Mouse (Mus musculus) CH12.LX (cell line): ENCODE measurements around the gene Zhx3. TPM values are rescaled to one million over a fixed set of nuclear protein-coding genes. Genes with fewer than 3 reads are reported as not detected.

Experiments
- DNase-seq: peaks from one replicate; pipeline ENCODE4 v3.0.0-alpha.2; 2013; ENCODE audit errors: extremely low read depth
- H3K27ac ChIP-seq: 2 replicates; pipeline ENCODE4 v1.5.1; 2012; ENCODE audit warnings: low read depth, mild to moderate bottlenecking, control low read depth, moderate library complexity; ENCODE audit not compliant: insufficient read depth
- H3K27me3 ChIP-seq: replicated peaks from 2 replicates; pipeline ENCODE3; 2012; ENCODE audit warnings: inconsistent platforms
- H3K36me3 ChIP-seq, 2 experiments: replicated peaks in 1 of 2; 2 replicates each; pipeline versions ENCODE3 to v1.6.1; 2012; ENCODE audit warnings: inconsistent platforms in 1 of 2, low read length in 1 of 2, mild to moderate bottlenecking in 1 of 2, mixed read lengths in 1 of 2, moderate library complexity in 1 of 2; ENCODE audit not compliant: control insufficient read depth in 1 of 2, insufficient read depth in 1 of 2
- H3K4me1 ChIP-seq, 2 experiments: 2 replicates each; pipeline ENCODE4 v1.6.1; 2012; ENCODE audit warnings: inconsistent platforms in 1 of 2, moderate library complexity in 1 of 2; ENCODE audit not compliant: insufficient read depth in 2 of 2, control insufficient read depth in 1 of 2
- H3K4me2 ChIP-seq: 2 replicates; pipeline ENCODE4 v1.6.1; 2012; ENCODE audit warnings: low read depth, mild to moderate bottlenecking, control low read depth; ENCODE audit not compliant: poor library complexity, insufficient read depth, severe bottlenecking
- H3K4me3 ChIP-seq, 3 experiments: fragments of 150-350 bp in 1 of 3; sonication (generic) in 1 of 3; replicated peaks in 1 of 3; 2 replicates each; pipeline versions ENCODE3 to v1.5.1; 2011 to 2012; ENCODE audit warnings: low read depth in 2 of 3, low read length in 2 of 3, mild to moderate bottlenecking in 2 of 3, moderate library complexity in 2 of 3, control low read depth in 1 of 3, improper control_type of control experiment in 1 of 3, inconsistent platforms in 1 of 3, mixed read lengths in 1 of 3; ENCODE audit not compliant: poor library complexity in 1 of 3
- H3K79me2 ChIP-seq: replicated peaks from 2 replicates; pipeline ENCODE4 v1.6.1; 2012; ENCODE audit warnings: mild to moderate bottlenecking, moderate library complexity; ENCODE audit not compliant: control insufficient read depth, poor library complexity, insufficient read depth, severe bottlenecking; ENCODE audit errors: extremely low read depth
- H3K9ac ChIP-seq: 2 replicates; pipeline ENCODE4 v1.6.1; 2012; ENCODE audit warnings: low read depth, mild to moderate bottlenecking, control low read depth, moderate library complexity; ENCODE audit not compliant: insufficient read depth
- H3K9me3 ChIP-seq: replicated peaks from 2 replicates; pipeline ENCODE3; 2012; ENCODE audit warnings: low read length, inconsistent platforms, mixed read lengths
- BHLHE40 ChIP-seq: IDR thresholded peaks from 2 replicates; pipeline ENCODE4 v1.6.1; 2011; ENCODE audit warnings: mild to moderate bottlenecking, low read depth, low read length, improper control_type of control experiment
- CTCF ChIP-seq, 2 experiments: IDR thresholded peaks in 1 of 2; conservative IDR thresholded peaks in 1 of 2; 2 replicates each; pipeline ENCODE4 v1.5.1; 2011 to 2012; ENCODE audit warnings: low read depth in 2 of 2, low read length in 2 of 2, improper control_type of control experiment in 1 of 2, inconsistent platforms in 1 of 2, mild to moderate bottlenecking in 1 of 2, moderate library complexity in 1 of 2
- E2F4 ChIP-seq: IDR thresholded peaks from 2 replicates; pipeline ENCODE4 v1.6.1; 2011; ENCODE audit warnings: low read depth, low read length, improper control_type of control experiment; ENCODE audit not compliant: insufficient replicate concordance
- HCFC1 ChIP-seq: IDR thresholded peaks from 2 replicates; pipeline ENCODE4 v1.6.1; 2012; ENCODE audit warnings: low read depth, mild to moderate bottlenecking, inconsistent platforms, low read length, improper control_type of control experiment
- JUN ChIP-seq: IDR thresholded peaks from 2 replicates; pipeline ENCODE4 v1.6.1; 2011; ENCODE audit warnings: low read depth, mild to moderate bottlenecking, low read length, improper control_type of control experiment, moderate library complexity; ENCODE audit not compliant: insufficient read depth
- MAFK ChIP-seq: IDR thresholded peaks from 2 replicates; pipeline ENCODE4 v1.6.1; 2011; ENCODE audit warnings: low read length, improper control_type of control experiment; ENCODE audit not compliant: insufficient replicate concordance
- MAX ChIP-seq: IDR thresholded peaks from 2 replicates; pipeline ENCODE4 v1.6.1; 2011; ENCODE audit warnings: low read length, improper control_type of control experiment
- MXI1 ChIP-seq: IDR thresholded peaks from 2 replicates; pipeline ENCODE4 v1.6.1; 2011; ENCODE audit warnings: mild to moderate bottlenecking, low read depth, low read length, improper control_type of control experiment
- PAX5 ChIP-seq: IDR thresholded peaks from 2 replicates; pipeline ENCODE4 v1.6.1; 2012; ENCODE audit warnings: low read length, inconsistent platforms, mixed read lengths
- RAD21 ChIP-seq: IDR thresholded peaks from 2 replicates; pipeline ENCODE4 v1.6.1; 2011; ENCODE audit warnings: low read depth, mild to moderate bottlenecking, low read length, improper control_type of control experiment, moderate library complexity
- RCOR1 ChIP-seq: conservative IDR thresholded peaks from 2 replicates; pipeline ENCODE4 v1.6.1; 2012; ENCODE audit warnings: low read depth, mild to moderate bottlenecking, inconsistent platforms, low read length, improper control_type of control experiment
- SIN3A ChIP-seq: IDR thresholded peaks from 2 replicates; pipeline ENCODE4 v1.6.1; 2012; ENCODE audit warnings: low read length, improper control_type of control experiment, inconsistent platforms
- SMC3 ChIP-seq: IDR thresholded peaks from 2 replicates; pipeline ENCODE4 v1.6.1; 2011; ENCODE audit warnings: low read depth, low read length, improper control_type of control experiment
- TBP ChIP-seq: conservative IDR thresholded peaks from 2 replicates; pipeline ENCODE4 v1.6.1; 2011; ENCODE audit warnings: low read depth, low read length, improper control_type of control experiment
- TCF12 ChIP-seq: IDR thresholded peaks from 2 replicates; pipeline ENCODE4 v1.6.1; 2014; ENCODE audit warnings: low read depth, mild to moderate bottlenecking, inconsistent platforms, low read length, improper control_type of control experiment
- UBTF ChIP-seq: IDR thresholded peaks from 2 replicates; pipeline ENCODE4 v1.6.1; 2012; ENCODE audit warnings: low read depth, mild to moderate bottlenecking, inconsistent platforms, low read length, improper control_type of control experiment, moderate library complexity
- USF1 ChIP-seq: IDR thresholded peaks from 2 replicates; pipeline ENCODE4 v1.6.1; 2014; ENCODE audit warnings: low read depth, mild to moderate bottlenecking, inconsistent platforms, low read length, improper control_type of control experiment
- USF2 ChIP-seq: conservative IDR thresholded peaks from 2 replicates; pipeline ENCODE4 v1.6.1; 2011; ENCODE audit warnings: low read depth, low read length, improper control_type of control experiment
- ZC3H11A ChIP-seq: IDR thresholded peaks from 2 replicates; pipeline ENCODE4 v1.6.1; 2012; ENCODE audit warnings: low read depth, mild to moderate bottlenecking, inconsistent platforms, low read length, improper control_type of control experiment
- ZKSCAN1 ChIP-seq: IDR thresholded peaks from 2 replicates; pipeline ENCODE4 v1.6.1; 2012; ENCODE audit warnings: low read depth, inconsistent platforms, low read length, improper control_type of control experiment, borderline replicate concordance
- ZMIZ1 ChIP-seq: IDR thresholded peaks from 2 replicates; pipeline ENCODE4 v1.6.1; 2012; ENCODE audit warnings: low read depth, mild to moderate bottlenecking, inconsistent platforms, low read length, improper control_type of control experiment
- dilution Hi-C: fragments of 300-500 bp; cut with MboI; formaldehyde crosslinking; loops from 2 replicates; pipeline ENCODE4 v1.14.3; 2020; ENCODE audit warnings: low sequenced_read_pairs; ENCODE audit not compliant: extremely low pct_unique_long_range_greater_than_20kb, extremely low pct_ligation_motif_present
- in situ Hi-C: fragments of 300-500 bp; cut with MboI; formaldehyde crosslinking; loops from 3 replicates; pipeline ENCODE4 v1.14.3; 2019; ENCODE audit warnings: low sequenced_read_pairs, low pct_ligation_motif_present, low pct_unique_long_range_greater_than_20kb, mixed read lengths
- polyA plus RNA-seq: library from polyadenylated mRNA; unstranded; fragments of >175 nt; gene quantifications from 2 replicates; pipeline ENCODE4 v1.2.1, GENCODE M21; 2012; ENCODE audit warnings: low read depth; ENCODE audit not compliant: insufficient read length
- total RNA-seq, 2 experiments: library from RNA; depleted of rRNA; stranded (reverse); fragments of 300-350 nt in 1 of 2; fragments of >200 nt in 1 of 2; gene quantifications; 2 replicates each; pipeline ENCODE4 v1.2.3; 2012 to 2014

Zhx3 gene
- total and polyA plus RNA-seq, 3 experiments: 1.3 to 4.2 (median 2.6) TPM

- no peak overlapping the region for H3K4me2 ChIP-seq
- H3K27me3 ChIP-seq: no peaks in the 10 kb centered on the region
- H3K36me3 ChIP-seq: peaks cover 3 to 33% of the 10 kb centered on the region in 2 experiments
- dilution Hi-C loops: no loop called here
- no peak overlapping the region for H3K27ac ChIP-seq
- in situ Hi-C loops: no loop called here
- H3K79me2 ChIP-seq: no peaks in the 10 kb centered on the region
- TF ChIP-seq MXI1: no peak
- TF ChIP-seq TCF12: no peak
- no peak for TF ChIP-seq CTCF (conservative IDR thresholded peaks at IDR 0.05 in 1 of 2, IDR thresholded peaks at IDR 0.05 in 1 of 2; ENCODE audit: low read depth in 2 of 2, low read length in 2 of 2)
- no peak for TF ChIP-seq MAX
- TF ChIP-seq RAD21: no peak
- no peak for TF ChIP-seq SMC3
- no peak for TF ChIP-seq E2F4
- no peak for TF ChIP-seq ZC3H11A
- no peak for TF ChIP-seq USF1
- no peak for TF ChIP-seq HCFC1
- no peak for TF ChIP-seq ZKSCAN1
- TF ChIP-seq USF2: no peak
- DNase-seq: no peak
- no peaks in the 10 kb centered on the region for H3K9me3 ChIP-seq
- no peak overlapping the region for H3K9ac ChIP-seq
- no peak overlapping the region for H3K4me3 ChIP-seq
- H3K4me1 ChIP-seq: no peaks in the 10 kb centered on the region
Observed at GRCm38 (mm10) chr2:160780834-160781219, 92.0 kb downstream of the Zhx3 start.

- in situ Hi-C loops: no loop called here
- Histone ChIP-seq H3K4me1 (no peaks in the 10 kb centered on the region), H3K9ac (no peak overlapping the region), H3K4me2 (no peak overlapping the region), H3K9me3 (no peaks in the 10 kb centered on the region)
- dilution Hi-C loops: no loop called here
- TF ChIP-seq ZMIZ1 (no peak), SIN3A (no peak), ZC3H11A (no peak), MXI1 (no peak), TBP (no peak), USF1 (no peak), TCF12 (no peak), MAFK (no peak), PAX5 (no peak), MAX (no peak), UBTF (no peak), JUN (no peak), RCOR1 (no peak), E2F4 (no peak), BHLHE40 (no peak)
- TF ChIP-seq, all 38 proteins: peak for 0
- H3K4me3 ChIP-seq: no peak overlapping the region
- peaks cover 3 to 33% of the 10 kb centered on the region in 2 experiments for H3K36me3 ChIP-seq
- H3K27me3 ChIP-seq: no peaks in the 10 kb centered on the region
- DNase-seq: no peak
- no peak overlapping the region for H3K27ac ChIP-seq
- no peaks in the 10 kb centered on the region for H3K79me2 ChIP-seq
Observed at GRCm38 (mm10) chr2:160780154-160780833, 92.5 kb downstream of the Zhx3 start.
